Mouse (Mus musculus): ENCODE measurements at regions not wholly inside any gene's neighbourhood (a gene's known extent, or its start where the extent isn't known, plus 50 kb on each side); places are given as distances from the start of the nearest gene placed in this dataset.

DNA sequence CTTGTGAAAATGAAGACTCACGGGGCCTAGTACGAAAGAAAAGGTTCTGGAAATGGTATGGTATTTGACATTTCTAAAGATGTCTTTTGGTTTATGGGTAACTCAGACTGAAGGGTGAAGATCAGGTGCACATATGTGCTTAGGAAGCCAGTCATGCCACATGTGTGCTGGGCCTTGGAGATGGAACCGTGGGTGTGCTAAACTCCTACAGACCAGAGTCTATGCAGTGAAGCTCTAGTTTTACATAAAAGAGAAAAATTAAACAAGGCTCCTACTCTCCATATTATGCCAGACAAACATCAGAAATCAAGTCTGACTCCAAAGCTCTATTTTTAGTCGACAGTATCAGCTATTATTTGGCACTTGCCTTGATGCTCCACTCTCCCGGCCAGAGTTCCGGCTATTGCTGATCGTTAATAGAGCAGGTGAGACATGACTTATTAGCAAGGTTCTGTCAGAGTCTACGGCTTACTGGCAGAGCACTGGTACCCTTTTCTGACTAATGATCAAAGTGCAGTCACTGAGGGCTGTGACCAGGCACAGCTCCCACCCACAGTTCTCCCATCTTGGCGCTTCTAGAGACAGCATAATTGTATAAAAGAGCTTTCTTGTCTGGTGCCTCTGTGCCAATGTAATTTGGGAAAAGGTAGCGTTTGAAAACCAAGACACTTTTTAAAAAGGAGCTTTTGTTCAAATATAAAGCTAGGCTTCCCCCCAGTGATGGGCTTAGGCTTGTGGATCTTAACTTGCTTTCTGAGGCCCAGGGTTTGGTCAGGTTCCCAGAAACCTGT lies 119.2 kb upstream of the Ccdc122 start:
- DNase-seq (ENCODE audit: low spot score) = no peak

DNA sequence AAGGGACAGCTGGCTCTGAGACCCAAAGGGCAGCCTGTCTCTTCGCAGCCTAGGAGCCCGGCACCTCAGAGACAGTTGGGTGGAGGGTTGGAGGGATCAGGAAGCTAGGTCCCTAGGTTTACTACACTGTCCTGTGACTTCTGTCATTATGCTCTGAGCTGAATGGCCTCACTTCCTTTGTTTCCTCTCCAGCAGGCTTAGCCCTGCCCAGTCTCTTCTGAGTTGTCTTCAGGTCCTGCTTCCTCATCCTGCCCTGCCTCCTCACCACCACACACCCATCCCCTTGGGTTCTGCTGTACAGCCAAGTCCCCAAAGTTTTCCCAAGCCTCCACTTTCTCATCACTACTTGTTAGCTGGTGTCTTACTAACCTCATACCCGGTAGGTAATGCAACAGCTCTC lies 122.7 kb upstream of the Ccdc122 start:
- DNase-seq (ENCODE audit: low spot score) = no peak

DNA sequence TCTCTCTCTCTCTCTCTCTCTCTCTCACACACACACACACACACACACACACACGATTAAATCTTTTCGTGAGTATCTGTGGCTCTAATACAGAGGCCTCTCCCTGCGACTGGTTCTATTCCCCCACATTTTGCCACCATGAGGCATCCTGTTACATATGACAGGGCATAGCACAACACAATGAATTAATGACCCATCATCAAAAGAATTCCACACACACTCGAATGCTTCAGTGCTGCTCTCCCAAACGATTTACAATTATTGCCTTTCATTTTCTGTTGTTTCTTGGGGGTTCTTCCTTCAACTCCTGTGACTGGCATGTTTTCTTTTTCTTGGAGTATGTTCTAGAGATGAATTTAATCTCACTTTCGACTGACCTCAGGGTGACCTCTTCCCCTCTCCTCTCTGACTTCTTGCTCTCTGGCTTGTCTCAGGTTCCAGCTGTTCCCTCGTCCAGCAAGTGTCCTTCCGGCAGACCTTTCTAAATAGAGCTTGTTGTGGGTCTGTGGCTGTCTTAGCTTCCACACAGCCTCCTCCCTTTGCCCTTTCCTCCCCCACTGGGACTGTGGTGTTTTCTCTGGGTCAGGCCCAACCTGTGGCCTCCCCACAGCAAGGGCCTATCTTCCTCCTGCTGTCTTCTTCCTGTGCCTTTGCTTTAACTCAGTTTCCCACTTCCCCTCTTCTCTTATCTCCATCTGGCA lies 124.1 kb upstream of the Ccdc122 start:
- DNase-seq (ENCODE audit: low spot score) = no peak

DNA sequence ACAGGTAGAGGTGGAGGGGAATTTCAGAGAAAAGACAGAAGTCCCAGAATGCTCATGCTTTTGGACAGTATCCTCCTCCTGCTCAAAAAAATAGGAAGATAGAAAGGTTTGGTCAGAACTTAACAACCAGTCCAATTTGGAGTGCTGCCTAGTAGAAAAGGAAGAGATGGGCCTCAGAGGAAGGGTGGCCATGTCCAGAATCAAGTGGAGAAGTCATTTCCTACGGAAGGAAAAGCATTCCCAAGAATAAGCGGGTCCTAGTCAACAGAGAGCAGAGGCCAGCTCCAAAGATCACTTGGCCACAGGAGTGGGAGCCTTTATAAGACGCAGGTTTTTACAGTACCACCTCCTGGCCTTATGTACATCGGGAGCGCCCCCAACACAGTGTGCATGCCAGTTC lies 125.3 kb upstream of the Ccdc122 start:
- no peak for DNase-seq (ENCODE audit: low spot score)

DNA sequence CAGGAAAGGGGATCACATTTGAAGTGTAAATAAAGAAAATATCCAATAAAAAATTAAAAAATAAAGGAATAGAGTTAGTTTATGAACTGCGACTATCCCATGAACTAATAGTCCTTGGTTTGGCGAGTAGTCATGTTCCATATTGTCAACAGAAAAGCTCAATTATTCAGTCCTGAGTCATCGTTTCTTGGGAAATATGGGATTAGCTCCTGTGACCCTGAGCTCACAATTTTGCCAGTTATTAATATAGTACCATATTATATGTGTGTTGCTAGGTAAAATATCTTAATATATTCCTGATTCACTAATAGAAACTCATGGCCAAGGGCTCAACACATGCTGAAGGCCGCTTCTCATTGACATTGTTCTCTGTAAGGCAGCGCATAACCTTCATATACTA lies 126.4 kb upstream of the Ccdc122 start:
- no peak for DNase-seq (ENCODE audit: low spot score)

DNA sequence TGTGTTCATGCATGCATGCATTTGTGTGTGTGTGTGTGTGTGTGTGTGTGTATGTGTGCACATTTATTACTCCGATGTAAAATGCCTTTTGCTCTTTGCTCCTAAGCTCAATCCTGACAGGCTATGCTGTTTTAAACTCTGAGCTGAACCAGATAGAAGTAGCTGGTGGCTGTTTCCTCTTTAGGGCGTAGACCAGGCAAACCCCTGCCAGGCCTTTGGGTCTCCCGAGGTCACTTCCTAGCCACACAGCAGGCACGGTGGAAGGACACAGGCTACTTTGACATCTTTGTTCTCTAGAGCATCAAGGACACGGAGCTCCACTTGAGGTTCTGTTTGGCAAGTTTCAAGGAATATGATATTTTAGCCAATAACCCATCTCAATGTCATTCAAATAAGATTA lies 128.6 kb upstream of the Ccdc122 start:
- peak; percentile 83 for DNase-seq (ENCODE audit: low spot score)

DNA sequence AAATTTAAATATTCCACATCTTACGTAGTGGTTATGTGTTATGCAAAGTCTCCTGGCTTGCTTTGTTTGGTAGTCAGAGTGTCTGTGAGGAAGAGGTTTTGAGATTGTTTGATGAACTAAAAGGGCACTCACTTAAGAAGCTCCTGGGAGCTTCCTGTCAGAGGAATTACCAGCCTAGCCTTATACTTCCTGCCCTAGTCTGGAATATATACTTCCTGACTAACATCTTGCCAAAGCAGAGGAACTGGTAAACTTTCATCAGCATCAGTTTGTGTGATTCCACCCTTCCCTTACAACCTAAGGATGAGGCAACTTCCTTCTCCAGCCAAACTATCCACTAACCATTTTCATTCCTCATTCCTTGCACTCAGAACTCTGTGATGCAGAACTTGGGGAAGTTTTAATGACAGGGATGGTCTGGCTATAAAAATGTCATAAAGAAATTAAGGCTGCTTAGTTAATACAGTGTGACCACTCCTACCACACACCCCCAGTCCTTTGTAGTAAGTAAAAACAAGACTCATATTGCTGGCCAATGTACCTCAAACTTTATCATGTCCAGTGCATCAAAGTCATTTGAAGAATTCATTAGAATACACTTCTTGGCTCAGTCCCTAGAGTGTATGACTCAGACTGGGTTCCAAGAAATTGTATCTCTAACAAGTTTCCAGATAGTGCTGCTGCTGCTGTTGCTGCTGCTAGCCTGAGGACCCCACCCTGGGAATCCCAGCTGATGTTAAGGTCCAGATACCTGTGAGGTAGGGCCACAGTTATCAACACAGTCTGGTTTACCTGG lies 133.4 kb upstream of the Ccdc122 start:
- DNase-seq (ENCODE audit: low spot score) = no peak

DNA sequence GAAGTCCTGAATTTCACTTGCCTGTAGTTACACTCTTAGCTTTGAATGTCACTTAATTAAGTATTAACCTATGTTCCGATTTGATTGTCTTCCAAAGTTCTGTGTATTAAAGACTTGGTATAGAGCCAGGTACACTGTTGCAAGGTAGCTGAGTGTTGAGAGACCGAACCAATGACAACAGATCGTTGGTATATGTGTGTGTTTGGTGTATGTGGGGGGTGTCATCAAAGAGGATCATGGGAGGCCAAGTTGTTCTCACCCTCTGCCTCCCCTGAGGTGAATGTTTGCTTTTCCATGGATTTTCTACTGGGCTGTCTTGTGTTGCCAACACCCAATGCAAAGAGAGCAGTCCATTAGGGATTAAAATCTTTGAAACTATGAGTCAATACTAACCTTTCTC lies 135.1 kb upstream of the Ccdc122 start:
- no peak for DNase-seq (ENCODE audit: low spot score)

DNA sequence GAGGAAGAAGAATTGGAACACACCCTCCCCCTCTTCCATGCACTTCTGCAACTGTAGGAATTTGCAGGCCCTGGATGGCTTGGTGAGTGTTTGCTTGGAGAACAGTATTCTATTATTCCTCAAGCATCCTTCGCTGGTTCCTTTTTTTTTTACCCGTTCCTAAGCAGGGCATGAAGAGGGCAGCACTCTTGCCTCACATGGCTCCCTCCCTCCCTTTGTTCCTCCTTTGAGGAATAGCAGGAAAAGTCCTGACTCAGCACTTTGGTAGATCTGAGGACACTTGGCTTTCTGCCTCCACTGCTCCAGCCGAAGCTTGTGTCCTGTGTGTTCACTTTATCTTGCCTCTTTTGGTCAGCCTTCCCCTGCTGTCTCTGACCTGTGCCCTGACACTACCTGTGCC lies 137.2 kb upstream of the Ccdc122 start:
- no peak for DNase-seq (ENCODE audit: low spot score)

DNA sequence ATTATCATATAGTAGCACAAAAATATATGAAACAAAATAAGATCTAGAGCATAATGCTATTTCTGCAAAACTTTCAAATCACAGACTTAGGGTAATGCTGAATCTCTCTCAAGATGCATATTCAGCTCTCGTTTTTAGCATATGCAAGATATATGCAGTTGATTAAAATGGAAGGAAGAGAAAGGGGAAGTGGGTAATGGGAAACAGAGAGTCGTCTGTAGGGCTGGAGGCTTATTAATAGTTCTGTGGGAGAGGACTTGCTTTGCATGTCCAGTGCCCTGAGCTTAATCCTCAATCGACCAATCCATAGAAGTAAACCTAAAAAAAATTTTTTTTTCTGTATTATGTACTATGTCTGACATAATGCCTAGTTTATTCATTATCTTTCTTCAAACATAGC lies 148.9 kb upstream of the Ccdc122 start:
- DNase-seq (ENCODE audit: low spot score) = no peak

DNA sequence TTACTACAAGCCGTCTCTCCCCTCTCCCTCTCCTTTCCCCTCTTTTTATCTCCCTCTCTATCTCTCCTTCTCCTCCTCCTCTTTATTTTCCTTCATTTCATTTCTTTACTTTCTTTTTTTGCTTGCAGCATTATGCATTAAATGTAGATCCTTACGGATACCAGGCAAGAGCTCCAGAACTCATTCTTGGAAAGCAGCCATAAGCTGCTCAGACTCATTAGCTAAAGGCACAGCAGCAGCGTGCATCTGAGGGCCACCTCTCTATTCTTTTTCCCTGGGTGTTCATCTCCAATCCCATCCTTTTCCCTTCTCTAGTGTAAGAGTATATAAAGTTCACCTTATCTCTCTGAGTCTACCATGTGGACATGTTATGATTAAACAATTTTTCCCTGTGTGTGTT lies 149.4 kb upstream of the Ccdc122 start:
- DNase-seq (ENCODE audit: low spot score) = no peak

DNA sequence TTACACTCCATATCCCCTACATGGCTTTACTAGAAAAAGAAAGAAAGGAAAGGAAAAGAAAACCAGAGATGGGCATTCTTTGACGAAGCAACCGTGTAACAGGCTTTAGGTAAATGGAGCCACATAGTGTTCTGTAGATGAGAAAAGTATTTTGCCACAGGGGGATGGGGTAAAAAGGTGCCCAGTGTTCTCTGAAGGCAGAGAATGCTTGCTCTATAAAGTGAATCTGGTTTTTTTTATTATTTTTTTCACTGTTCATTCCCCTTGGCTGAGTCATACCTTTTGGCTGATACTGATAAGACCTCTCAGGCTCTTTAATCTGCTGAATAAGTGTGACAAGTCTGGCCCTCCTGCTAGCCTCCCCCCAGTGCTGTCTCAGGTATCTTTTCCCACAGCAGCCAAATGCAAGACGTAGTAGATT lies 153.3 kb upstream of the Ccdc122 start:
- no peak for DNase-seq (ENCODE audit: low spot score)

DNA sequence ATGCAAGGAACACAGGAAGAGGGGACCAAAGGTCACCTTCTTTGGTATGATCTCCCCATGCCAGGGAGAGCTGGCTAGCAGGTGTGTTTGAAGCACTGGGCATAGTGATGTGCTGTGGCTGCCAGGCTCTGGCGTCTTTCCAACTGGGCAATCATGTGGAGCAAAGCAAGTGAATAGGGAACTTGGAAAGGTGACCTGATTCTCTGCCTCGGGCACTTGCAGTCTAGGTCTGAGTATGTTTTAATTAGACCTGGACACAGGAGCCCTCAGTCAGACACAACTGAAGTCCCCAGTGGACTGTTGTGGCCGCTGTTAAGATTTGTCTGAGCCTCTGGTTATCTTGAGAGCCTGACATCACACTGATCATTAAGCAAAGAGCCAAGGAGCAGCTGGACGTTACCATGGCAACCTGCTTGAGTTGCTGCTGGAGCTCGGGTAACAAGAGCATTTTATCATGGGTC lies 153.8 kb upstream of the Ccdc122 start:
- DNase-seq (ENCODE audit: low spot score) = peak; percentile 74

DNA sequence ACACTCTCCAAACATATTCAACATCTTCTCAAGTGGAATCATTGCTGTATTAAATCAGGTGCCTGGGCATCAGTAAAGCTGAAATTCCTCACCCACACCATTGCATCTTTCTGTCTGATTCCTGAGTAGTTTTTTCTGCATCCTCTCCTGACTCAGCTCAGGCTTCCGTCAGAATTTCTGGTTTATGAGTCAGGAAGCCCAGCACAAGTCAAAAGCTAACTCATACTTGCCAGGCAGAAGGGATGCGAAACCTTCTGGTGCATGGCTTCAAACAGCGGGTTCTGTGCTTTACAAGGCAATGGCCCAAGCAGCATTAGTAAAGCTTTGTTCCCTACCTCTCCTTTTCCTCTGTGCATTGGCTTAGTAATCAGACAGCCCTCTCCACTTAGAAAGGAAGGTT lies 155.7 kb upstream of the Ccdc122 start:
- DNase-seq (ENCODE audit: low spot score) = no peak

DNA sequence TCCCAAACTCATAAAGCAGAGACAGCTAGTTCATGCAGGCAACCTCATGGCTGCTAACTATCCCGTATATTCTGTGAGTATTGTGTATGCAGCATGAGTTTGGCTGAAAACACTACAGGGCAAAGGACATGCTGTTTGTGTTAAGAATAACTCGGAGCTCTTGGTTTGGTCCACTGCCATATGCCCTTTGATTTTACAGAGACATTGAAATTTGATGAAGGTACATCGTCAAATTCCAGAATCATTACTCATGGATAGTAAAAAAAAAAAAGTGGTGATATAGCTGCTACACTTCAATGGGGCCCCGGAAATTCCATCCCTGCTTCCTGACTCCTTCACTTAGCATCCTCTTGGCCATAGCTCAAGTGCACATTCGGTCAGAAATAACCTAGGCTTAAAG lies 159.3 kb upstream of the Ccdc122 start:
- no peak for DNase-seq (ENCODE audit: low spot score)

DNA sequence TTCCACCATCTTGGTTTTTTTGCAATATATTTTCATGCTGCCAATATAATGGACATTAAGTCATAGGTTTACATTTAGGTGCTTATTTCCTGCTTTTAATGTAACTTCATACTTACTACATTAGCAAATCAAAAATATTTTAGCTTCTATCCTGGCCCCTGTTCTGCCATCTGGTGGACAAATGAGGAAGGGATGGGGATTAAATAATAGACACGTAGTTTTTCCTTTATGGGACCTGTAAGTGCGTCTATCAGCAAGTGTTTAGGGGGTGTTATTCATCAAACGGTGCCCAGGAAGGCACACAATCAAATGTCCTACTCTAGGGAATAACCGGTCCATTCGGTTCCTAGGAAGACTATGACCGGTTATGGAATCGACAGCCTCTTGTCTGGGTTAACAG lies 160.6 kb upstream of the Ccdc122 start:
- no peak for DNase-seq (ENCODE audit: low spot score)

DNA sequence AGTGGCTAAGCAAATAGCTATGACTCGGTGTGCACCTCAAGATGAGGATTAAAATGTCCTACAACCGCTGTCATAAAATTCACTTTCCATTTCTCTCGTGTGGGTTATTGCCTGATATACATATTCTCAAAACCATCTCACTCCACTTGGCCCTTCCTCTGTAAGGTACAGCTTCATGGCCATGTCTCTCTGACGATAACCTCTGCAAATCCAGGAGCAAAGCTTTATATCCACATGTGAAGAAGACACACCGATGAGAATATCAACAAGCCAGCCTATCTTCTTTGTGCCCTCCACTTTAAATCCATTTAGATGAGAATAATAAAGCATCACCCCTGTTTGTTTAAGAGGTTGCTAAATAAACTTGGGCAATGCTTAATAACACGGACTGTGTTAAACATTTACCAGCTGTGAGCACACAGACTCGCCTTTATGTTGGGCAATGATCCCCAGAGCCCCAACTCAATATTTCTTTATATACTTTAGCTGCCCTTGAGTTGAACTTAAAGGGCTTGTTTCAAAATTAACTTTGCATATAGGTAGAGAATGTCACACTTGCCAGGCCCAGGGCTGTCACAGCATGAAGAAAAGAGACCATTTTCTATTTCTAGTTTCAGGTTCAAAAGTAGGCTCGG lies 161.2 kb upstream of the Ccdc122 start:
- DNase-seq (ENCODE audit: low spot score) = no peak

DNA sequence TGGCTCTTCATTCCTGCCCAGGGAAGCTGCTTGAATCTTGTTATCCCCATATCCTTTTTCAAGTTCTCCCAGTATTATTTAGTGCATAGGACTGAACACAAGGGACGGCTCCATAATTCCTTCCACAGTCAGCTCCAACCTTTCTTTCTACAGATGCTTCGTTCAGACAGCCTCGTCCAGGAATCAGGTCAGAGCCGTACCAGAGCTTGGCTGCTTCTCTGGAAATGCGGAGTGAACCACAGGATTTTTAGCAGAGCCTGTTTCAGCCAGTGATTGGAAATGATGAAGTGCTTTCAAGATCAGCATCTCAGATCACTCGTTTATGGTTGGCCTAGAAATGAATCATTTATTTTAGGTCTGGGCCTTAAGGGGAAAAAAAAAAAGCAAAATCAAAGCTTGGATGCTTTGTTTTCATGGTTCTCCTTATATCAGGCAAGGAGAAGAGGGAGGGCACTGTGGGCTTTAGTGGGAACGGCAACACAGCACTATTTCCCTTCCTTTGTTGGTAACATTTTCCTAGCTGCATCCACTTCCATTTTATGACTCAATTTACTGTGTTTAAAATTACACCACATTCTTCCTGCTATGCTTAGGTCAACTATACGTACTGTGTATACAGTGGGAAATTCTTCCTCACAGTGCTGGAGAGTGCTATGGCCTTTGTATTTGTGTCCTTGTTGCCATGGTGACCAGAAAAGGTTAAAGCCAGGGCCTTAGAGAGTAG lies 161.9 kb upstream of the Ccdc122 start:
- DNase-seq (ENCODE audit: low spot score) = no peak

DNA sequence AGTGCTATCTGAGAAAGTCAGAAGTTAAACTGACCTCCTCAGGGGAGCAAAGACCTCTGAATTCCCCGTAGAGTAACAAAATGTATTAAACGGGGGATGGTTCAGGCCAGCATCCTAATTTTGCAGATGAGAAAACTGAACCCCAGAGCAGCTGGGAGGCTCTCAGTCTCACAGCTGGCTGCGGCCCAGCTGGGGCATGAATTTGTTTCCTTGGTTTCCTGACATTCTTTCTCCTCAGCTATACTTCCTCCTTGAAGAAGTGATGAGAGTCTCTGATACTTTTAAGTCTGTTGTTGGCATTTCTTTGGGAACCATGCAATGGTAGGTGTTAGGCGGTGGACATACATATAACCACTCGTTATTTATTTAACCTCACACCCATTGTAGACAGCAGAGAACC lies 162.9 kb upstream of the Ccdc122 start:
- DNase-seq (ENCODE audit: low spot score) = no peak

DNA sequence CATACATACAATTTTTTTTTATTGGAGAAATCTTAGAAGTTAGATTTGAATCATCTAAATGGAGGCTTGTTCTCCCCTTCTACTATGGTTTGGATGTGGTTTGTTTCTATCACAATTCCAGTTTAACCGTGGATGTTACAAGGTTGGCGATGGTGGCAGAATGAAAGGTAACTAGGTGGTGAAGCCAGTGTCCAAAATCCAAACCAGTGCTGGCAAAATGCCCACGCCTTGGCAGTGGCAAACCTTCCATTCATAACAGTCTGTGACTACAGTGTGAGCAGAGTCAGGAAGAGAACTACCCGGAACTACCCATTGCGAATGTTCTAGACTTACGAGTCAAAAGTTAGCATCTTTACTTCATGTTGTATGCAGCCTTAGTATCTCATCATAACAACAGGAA lies 163.6 kb upstream of the Ccdc122 start:
- DNase-seq (ENCODE audit: low spot score) = no peak

DNA sequence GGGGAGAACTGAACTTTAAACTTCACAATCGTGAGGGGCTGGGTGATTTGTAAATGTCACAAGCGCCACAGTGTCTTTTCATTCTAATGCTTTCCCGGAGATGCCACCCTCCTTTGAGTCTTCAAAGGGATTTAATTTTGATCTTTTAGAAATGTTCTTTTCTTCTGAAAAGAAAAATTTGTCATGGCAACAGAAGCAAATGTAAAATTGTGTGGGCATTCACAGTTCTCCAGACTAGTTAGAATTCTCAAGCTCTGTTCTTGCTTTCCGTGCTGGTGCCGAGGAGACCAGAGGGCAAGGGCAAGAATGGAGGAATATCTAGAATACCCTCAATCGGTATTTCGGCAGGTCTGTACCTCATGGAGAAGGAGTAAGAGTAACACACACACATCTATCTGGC lies 164.1 kb upstream of the Ccdc122 start:
- no peak for DNase-seq (ENCODE audit: low spot score)

DNA sequence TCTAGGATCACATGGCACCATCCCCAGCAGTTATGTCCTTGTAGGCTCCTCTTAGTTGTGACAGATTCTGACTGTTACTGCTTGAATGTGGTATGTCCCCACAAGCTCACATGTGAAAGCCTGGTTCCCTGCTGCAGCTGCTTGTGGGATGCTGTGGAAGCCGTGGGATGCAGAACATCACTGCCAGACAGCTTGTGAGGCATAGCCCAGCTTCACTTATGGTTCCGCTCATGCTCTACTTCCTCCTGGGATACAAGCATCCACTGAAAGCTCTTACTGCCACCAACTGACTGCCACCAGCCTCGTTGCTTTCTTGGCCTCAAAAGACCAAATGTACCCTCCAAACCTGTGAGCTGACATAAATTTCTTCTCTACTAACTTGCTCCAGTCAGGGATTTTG lies 167.7 kb upstream of the Ccdc122 start:
- no peak for DNase-seq (ENCODE audit: low spot score)
